Mouse (Mus musculus): ENCODE data around the gene Cr1l. TPM values are rescaled to one million over a fixed set of nuclear protein-coding genes. Genes with fewer than 3 reads are reported as not detected.

The Cr1l gene
- 27.1 and 45.5 TPM in 2 replicates for polyA plus RNA-seq (2012; rRNA removed)

DNA sequence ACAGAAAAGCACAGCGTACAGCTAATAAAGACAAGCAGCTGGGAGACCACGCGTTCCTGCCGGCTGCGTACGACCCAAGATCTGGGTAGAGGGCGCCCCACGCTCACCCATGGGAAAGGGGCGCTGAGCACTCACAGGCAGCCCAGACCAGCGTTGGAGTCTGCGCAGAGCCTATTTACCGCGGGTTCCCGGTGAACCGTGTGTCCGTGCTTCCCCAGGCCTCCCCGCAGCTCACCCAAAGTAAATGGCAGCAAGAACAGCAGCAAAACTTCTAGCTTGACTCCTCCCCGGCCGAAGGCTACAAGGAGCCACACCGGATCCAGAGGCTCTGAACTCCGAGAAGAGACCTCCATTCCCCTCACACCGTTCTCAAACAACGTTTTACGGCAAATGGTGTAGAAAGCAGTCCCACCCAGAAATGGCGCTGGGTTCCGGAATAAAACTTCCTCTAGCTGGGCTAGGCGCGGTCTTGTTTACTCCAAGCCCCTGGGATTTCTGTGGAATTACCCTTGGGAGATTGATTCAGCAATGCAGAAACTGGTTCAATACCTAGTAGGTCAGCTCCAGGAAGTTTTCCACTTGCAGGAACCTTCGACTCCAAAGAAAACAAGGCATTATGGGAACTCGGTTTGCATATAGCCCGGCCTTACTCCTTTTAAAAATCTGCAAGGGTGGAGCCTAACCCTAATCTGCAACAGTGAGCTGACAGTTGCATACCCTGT lies at the start of gene Cr1l:
Gene Cr1l, minus strand, starts transcription at position 634 of the 722 bp plus-strand sequence.

GRCm38 (mm10) chr1:195175980-195176931 lies 44.9 kb upstream of the Cr1l start, which contains the start of gene Cr2:
Cr2 (minus strand) TSS chr1:195176716.

DNA sequence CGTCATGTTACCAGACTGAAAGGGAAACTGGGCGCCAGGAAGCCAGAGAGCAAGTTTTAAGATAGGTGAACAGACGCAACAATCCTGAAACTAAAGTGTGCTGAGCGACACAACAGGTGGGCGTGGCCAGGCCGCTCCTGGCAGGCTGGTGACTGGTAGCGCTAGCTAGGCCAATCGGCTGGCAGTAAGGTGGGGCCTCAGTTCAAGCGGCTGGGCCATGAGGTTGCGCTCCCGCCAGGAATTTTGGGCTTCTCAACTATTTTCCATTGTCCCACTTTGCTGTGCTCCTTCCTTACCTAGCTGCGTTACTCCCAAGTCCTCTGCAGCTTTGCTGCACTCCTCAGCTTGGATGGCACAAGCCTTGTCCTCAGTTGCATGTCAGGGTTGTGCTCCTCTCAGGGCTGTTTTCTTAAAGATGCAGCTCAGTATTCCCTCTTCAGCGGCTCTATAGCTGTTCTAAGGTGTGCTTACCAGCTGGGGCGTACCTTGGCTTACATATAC lies 39.1 kb downstream of the Cr1l start, which contains the start of gene Cd46:
Gene Cd46, minus strand, starts transcription at position 30 of the 501 bp plus-strand sequence.

Other genes with a start within 250 kb of the Cr1l start
- 18.0 and 19.3 TPM in 2 replicates for gene Cd34, start 192.8 kb downstream of the Cr1l start, polyA plus RNA-seq (2012; rRNA removed)
- gene Cd46, start 39.3 kb downstream of the Cr1l start, polyA plus RNA-seq (2012; rRNA removed) = 0.24 and 0.29 TPM in 2 replicates
- 0.37 and 1.2 TPM in 2 replicates for gene Cr2, start 45.1 kb upstream of the Cr1l start, polyA plus RNA-seq (2012; rRNA removed)

Measured in colon, adult 2 months (tissue).